Mouse (Mus musculus): Measurements from ENCODE around the gene Harbi1. TPM values are rescaled to one million over a fixed set of nuclear protein-coding genes. Genes with fewer than 3 reads are reported as not detected.

Gene Harbi1
- polyA plus RNA-seq, 1 experiment from 2014 or later: 12.5 TPM

Other genes starting within 250 kb of the Harbi1 start
- 62.2 and 77.6 TPM in 2 replicates for gene Ckap5, start 184.1 kb upstream of the Harbi1 start, polyA plus RNA-seq (2014; fragmentation: Nextera tagmentation; extraction: Ambion mirVana)
- gene F2, start 74.4 kb upstream of the Harbi1 start, polyA plus RNA-seq (2014; fragmentation: Nextera tagmentation; extraction: Ambion mirVana): 0.34 and 3.0 TPM in 2 replicates
- gene Zfp408, start 61.1 kb upstream of the Harbi1 start, polyA plus RNA-seq (2014; fragmentation: Nextera tagmentation; extraction: Ambion mirVana): 5.8 and 6.2 TPM in 2 replicates
- 186 and 191 TPM in 2 replicates for gene Arhgap1, start 61.0 kb upstream of the Harbi1 start, polyA plus RNA-seq (2014; fragmentation: Nextera tagmentation; extraction: Ambion mirVana)
- gene Atg13, start 276 bp upstream of the Harbi1 start, polyA plus RNA-seq (2014; fragmentation: Nextera tagmentation; extraction: Ambion mirVana): 22.8 and 25.9 TPM in 2 replicates
- gene Ambra1, start 19.3 kb downstream of the Harbi1 start, polyA plus RNA-seq (2014; fragmentation: Nextera tagmentation; extraction: Ambion mirVana): 12.1 and 12.9 TPM in 2 replicates
- gene Chrm4, start 216.4 kb downstream of the Harbi1 start, polyA plus RNA-seq (2014; fragmentation: Nextera tagmentation; extraction: Ambion mirVana): not detected in 2 replicates
- gene Mdk, start 221.4 kb downstream of the Harbi1 start, polyA plus RNA-seq (2014; fragmentation: Nextera tagmentation; extraction: Ambion mirVana): 842 and 965 TPM in 2 replicates
- 1.8 and 2.8 TPM in 2 replicates for gene Gm9821, start 234.9 kb downstream of the Harbi1 start, polyA plus RNA-seq (2014; fragmentation: Nextera tagmentation; extraction: Ambion mirVana)